ENCODE assay signal across 28 mouse cellular contexts in genomic region chr2:80602756-80603155, GRCm38 (mm10). TPM values are rescaled to one million over a fixed set of nuclear protein-coding genes. Genes with fewer than 3 reads are reported as not detected.
DNase-seq lines count a peak whose midpoint lies in the region; ATAC-seq and TF ChIP-seq lines count a peak whose summit lies in the region.
"Had no signal": no experiment of that assay in that cellular context is flagged by ENCODE, and none has a peak within 500 bp of the region (broad histone marks: within the 10 kb centered on the region; RNA-seq: fewer than 3 reads in every experiment).

No protein-coding gene starts in this region.

- no peak overlapping the region for H3K9ac ChIP-seq in forebrain, embryonic 16.5 days (replicated peaks; ENCODE audit: low read depth, low read length)
- H3K9ac ChIP-seq in forebrain, embryonic 11.5 days (ENCODE audit: low read length) = no peak overlapping the region
- no peak overlapping the region for H3K9ac ChIP-seq in liver, postnatal 0 days (replicated peaks)
- H3K9ac ChIP-seq: embryonic facial prominence, embryonic 12.5 days; embryonic facial prominence, embryonic 15.5 days; forebrain, embryonic 13.5 days; heart, embryonic 12.5 days; heart, embryonic 15.5 days; hindbrain, embryonic 13.5 days had no signal

- 0 out of 2 replicates have a peak overlapping the region, but pooled peaks have one; percentile 1 for H3K27ac ChIP-seq in forebrain, embryonic 16.5 days (ENCODE audit: low read length)
- H3K27ac ChIP-seq in forebrain, embryonic 11.5 days (ENCODE audit: low read depth, low read length) = no peak overlapping the region
- no peak overlapping the region for H3K27ac ChIP-seq in liver, postnatal 0 days (ENCODE audit: low read depth)
- H3K27ac ChIP-seq: embryonic facial prominence, embryonic 12.5 days; embryonic facial prominence, embryonic 15.5 days; forebrain, embryonic 13.5 days; heart, embryonic 15.5 days; hindbrain, embryonic 10.5 days; hindbrain, embryonic 13.5 days had no signal

- peaks cover 5% of the 10 kb centered on the region for H3K4me1 ChIP-seq in forebrain, embryonic 16.5 days (replicated peaks; ENCODE audit: control insufficient read depth, insufficient read depth, low read length)
- H3K4me1 ChIP-seq in forebrain, embryonic 11.5 days (replicated peaks; ENCODE audit: control insufficient read depth, insufficient read depth, low read length) = no peaks in the 10 kb centered on the region
- H3K4me1 ChIP-seq in E14TG2a.4 (replicated peaks; ENCODE audit: low read depth, low read length) = peaks cover 16% of the 10 kb centered on the region
- no peaks in the 10 kb centered on the region for H3K4me1 ChIP-seq in liver, postnatal 0 days (ENCODE audit: insufficient read depth)
- H3K4me1 ChIP-seq: embryonic facial prominence, embryonic 12.5 days; embryonic facial prominence, embryonic 15.5 days; forebrain, embryonic 13.5 days; heart, embryonic 12.5 days; heart, embryonic 15.5 days; hindbrain, embryonic 10.5 days; hindbrain, embryonic 13.5 days had no signal

- TF ChIP-seq EP300 in liver, postnatal 0 days (IDR thresholded peaks at IDR 0.05; ENCODE audit: low read depth) = no peak

- WGBS in forebrain, embryonic 16.5 days = 92% methylated on average over 13 of the region's 13 CpGs
- 94% methylated on average over 13 of the region's 13 CpGs for WGBS in forebrain, embryonic 11.5 days
- WGBS in liver, postnatal 0 days (ENCODE audit: insufficient replicate concordance) = 93% methylated on average over 13 of the region's 13 CpGs

- H3K36me3 ChIP-seq in forebrain, embryonic 16.5 days (ENCODE audit: control insufficient read depth, insufficient read depth) = no peaks in the 10 kb centered on the region
- H3K36me3 ChIP-seq in forebrain, embryonic 11.5 days (ENCODE audit: control insufficient read depth, insufficient read depth, low read length) = no peaks in the 10 kb centered on the region
- no peaks in the 10 kb centered on the region for H3K36me3 ChIP-seq in E14TG2a.4 (ENCODE audit: insufficient read depth, low read length)
- no peaks in the 10 kb centered on the region for H3K36me3 ChIP-seq in liver, postnatal 0 days (replicated peaks; ENCODE audit: insufficient read depth, low read length)
- H3K36me3 ChIP-seq: embryonic facial prominence, embryonic 12.5 days; embryonic facial prominence, embryonic 15.5 days; heart, embryonic 12.5 days; heart, embryonic 15.5 days; hindbrain, embryonic 10.5 days; hindbrain, embryonic 13.5 days had no signal

- H3K4me2 ChIP-seq in forebrain, embryonic 16.5 days (ENCODE audit: low read length) = no peak overlapping the region
- H3K4me2 ChIP-seq in forebrain, embryonic 11.5 days (ENCODE audit: low read depth, low read length, severe bottlenecking) = no peak overlapping the region
- no peak overlapping the region for H3K4me2 ChIP-seq in liver, postnatal 0 days (ENCODE audit: low read depth, low read length)
- H3K4me2 ChIP-seq: embryonic facial prominence, embryonic 12.5 days; embryonic facial prominence, embryonic 15.5 days; forebrain, embryonic 13.5 days; heart, embryonic 12.5 days; heart, embryonic 15.5 days; hindbrain, embryonic 13.5 days had no signal

- no peaks in the 10 kb centered on the region for H3K9me3 ChIP-seq in forebrain, embryonic 16.5 days (ENCODE audit: control insufficient read depth, low read length)
- H3K9me3 ChIP-seq in forebrain, embryonic 11.5 days (ENCODE audit: control insufficient read depth, low read length) = no peaks in the 10 kb centered on the region
- no peaks in the 10 kb centered on the region for H3K9me3 ChIP-seq in E14TG2a.4 (ENCODE audit: low read length)
- H3K9me3 ChIP-seq in liver, postnatal 0 days (ENCODE audit: low read length) = no peaks in the 10 kb centered on the region
- H3K9me3 ChIP-seq: embryonic facial prominence, embryonic 12.5 days; embryonic facial prominence, embryonic 15.5 days; forebrain, embryonic 13.5 days; heart, embryonic 12.5 days; heart, embryonic 15.5 days; hindbrain, embryonic 10.5 days; hindbrain, embryonic 13.5 days had no signal

- TF ChIP-seq CTCF in E14TG2a.4 (conservative IDR thresholded peaks at IDR 0.05; ENCODE audit: low read length) = no peak
- no peak for TF ChIP-seq CTCF in liver, postnatal 0 days (IDR thresholded peaks at IDR 0.05; ENCODE audit: low read depth)

- no peak for ATAC-seq in forebrain, embryonic 16.5 days
- no peak for ATAC-seq in forebrain, embryonic 11.5 days (replicated peaks; ENCODE audit: low FRiP score)
- ATAC-seq in liver, postnatal 0 days = no peak
- ATAC-seq: forebrain, embryonic 13.5 days; hindbrain, embryonic 16.5 days; intestine, embryonic 16.5 days had no signal

- H3K4me3 ChIP-seq in forebrain, embryonic 16.5 days (replicated peaks; ENCODE audit: low read length) = no peak overlapping the region
- H3K4me3 ChIP-seq in forebrain, embryonic 11.5 days (ENCODE audit: low read depth, low read length) = no peak overlapping the region
- H3K4me3 ChIP-seq in E14TG2a.4 (replicated peaks; ENCODE audit: low read length) = peak overlapping the region; percentile 60
- H3K4me3 ChIP-seq in liver, postnatal 0 days (ENCODE audit: low read depth, low read length) = no peak overlapping the region
- H3K4me3 ChIP-seq: embryonic facial prominence, embryonic 12.5 days; embryonic facial prominence, embryonic 15.5 days; forebrain, embryonic 13.5 days; heart, embryonic 12.5 days; heart, embryonic 15.5 days; hindbrain, embryonic 10.5 days; hindbrain, embryonic 13.5 days had no signal

- no peak for DNase-seq in forebrain, embryonic 11.5 days (ENCODE audit: low spot score)
- DNase-seq in ES-CJ7 (ENCODE audit: low read depth, low spot score) (peak; percentile 53), ZHBTc4 (ENCODE audit: low read depth, low spot score) (peak; percentile 56)
- no peak for DNase-seq in thymus, adult 18-20 months
- no peak for DNase-seq in liver, postnatal 0 days
- DNase-seq: adrenal gland, postnatal 10 days; adrenal gland, postnatal 36 days; B cell, adult 2 months; cerebellum, adult 18-20 months; cerebellum, adult 9-10 months; cerebellum, postnatal 14 days; gastrocnemius, postnatal 10 days; gastrocnemius, postnatal 36 days; heart, postnatal 10 days; heart, postnatal 36 days; kidney, adult 18-20 months had no signal

- no peaks in the 10 kb centered on the region for H3K27me3 ChIP-seq in forebrain, embryonic 16.5 days (replicated peaks; ENCODE audit: control insufficient read depth, insufficient read depth, low read length)
- no peaks in the 10 kb centered on the region for H3K27me3 ChIP-seq in forebrain, embryonic 11.5 days (ENCODE audit: control insufficient read depth, insufficient read depth, low read length)
- no peaks in the 10 kb centered on the region for H3K27me3 ChIP-seq in E14TG2a.4 (ENCODE audit: insufficient read depth, low read length)
- H3K27me3 ChIP-seq in liver, postnatal 0 days (ENCODE audit: insufficient read depth, low read length) = no peaks in the 10 kb centered on the region
- H3K27me3 ChIP-seq: CH12.LX; embryonic facial prominence, embryonic 12.5 days; embryonic facial prominence, embryonic 15.5 days; forebrain, embryonic 13.5 days; heart, embryonic 12.5 days; heart, embryonic 15.5 days; hindbrain, embryonic 13.5 days had no signal

RNA-seq across cellular contexts. Expression of gene Dusp19, which starts 14.1 kb away (rescaled TPM):
- polyA plus RNA-seq in forebrain, embryonic 16.5 days (2015; fragmentation: Nextera tagmentation; extraction: Ambion mirVana) = 16.3 and 16.5 TPM in 2 replicates
- 17.7 and 19.6 TPM in 2 replicates for polyA plus RNA-seq in forebrain, embryonic 11.5 days (2014; fragmentation: Nextera tagmentation; extraction: Ambion mirVana)
- 3.5 and 3.9 TPM in 2 replicates for polyA plus RNA-seq in liver, postnatal 0 days (2015; fragmentation: Nextera tagmentation; extraction: Ambion mirVana)

RNA-seq across cellular contexts. Expression of gene Nup35, which starts 14.3 kb away (rescaled TPM):
- polyA plus RNA-seq in forebrain, embryonic 16.5 days (2015; fragmentation: Nextera tagmentation; extraction: Ambion mirVana) = 55.3 and 58.7 TPM in 2 replicates
- polyA plus RNA-seq in forebrain, embryonic 11.5 days (2014; fragmentation: Nextera tagmentation; extraction: Ambion mirVana) = 64.5 and 66.4 TPM in 2 replicates
- polyA plus RNA-seq in liver, postnatal 0 days (2015; fragmentation: Nextera tagmentation; extraction: Ambion mirVana) = 10.6 and 11.7 TPM in 2 replicates

RNA-seq across cellular contexts. Expression of gene Nckap1, which starts 21.6 kb away (rescaled TPM):
- 103 and 108 TPM in 2 replicates for polyA plus RNA-seq in forebrain, embryonic 16.5 days (2015; fragmentation: Nextera tagmentation; extraction: Ambion mirVana)
- 68.0 and 70.9 TPM in 2 replicates for polyA plus RNA-seq in forebrain, embryonic 11.5 days (2014; fragmentation: Nextera tagmentation; extraction: Ambion mirVana)
- 10.8 and 11.5 TPM in 2 replicates for polyA plus RNA-seq in liver, postnatal 0 days (2015; fragmentation: Nextera tagmentation; extraction: Ambion mirVana)

Comparison
In these comparisons a context has a peak if more than half of its experiments do, and no peak if none do; other contexts are left out.
1. DNase-seq: peak in ES-CJ7 (single experiment) and ZHBTc4 (single experiment); none in forebrain, embryonic 11.5 days (single experiment), thymus, adult 18-20 months (0 of 2) and liver, postnatal 0 days (single experiment).